Comparison of ENCODE assay signal across 27 mouse cellular contexts in the genomic region with DNA sequence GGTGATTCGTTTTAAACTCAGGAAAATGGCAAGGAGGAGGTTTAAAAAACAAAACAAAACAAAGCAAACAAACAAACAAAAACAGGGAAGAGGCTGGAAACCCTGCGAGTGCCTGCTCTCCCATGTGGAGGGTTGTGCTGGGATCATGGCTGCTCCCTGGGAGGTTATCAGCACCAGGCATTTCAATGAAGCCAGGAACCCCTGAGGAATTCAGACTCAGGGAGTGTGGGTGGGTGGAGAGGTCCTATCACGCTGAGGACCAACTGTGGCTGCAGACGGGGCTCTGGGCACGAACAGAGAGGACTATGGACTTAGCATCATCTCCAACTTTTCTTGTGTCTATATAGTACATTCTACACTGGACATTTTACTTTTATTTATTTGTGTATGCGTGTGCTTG. TPM values are rescaled to one million over a fixed set of nuclear protein-coding genes. Genes with fewer than 3 reads are reported as not detected.
DNase-seq lines count a peak whose midpoint lies in the region; TF ChIP-seq lines count a peak whose summit lies in the region.
"Had no signal": no experiment of that assay in that cellular context is flagged by ENCODE, and none has a peak within 500 bp of the region (broad histone marks: within the 10 kb centered on the region; RNA-seq: fewer than 3 reads in every experiment).

No protein-coding gene starts in this region.

- peak overlapping the region; percentile 31 for H3K4me3 ChIP-seq in lung, adult 2 months (replicated peaks; ENCODE audit: extremely low read depth, low read depth, low read length)
- H3K4me3 ChIP-seq: embryonic facial prominence, embryonic 15.5 days; erythroblast, embryonic 14.5 days; forebrain, embryonic 10.5 days; gastrocnemius, adult 2 months; heart, embryonic 10.5 days; heart, embryonic 15.5 days; hindbrain, embryonic 10.5 days had no signal

- no peak for TF ChIP-seq POLR2A in lung, adult 2 months (IDR thresholded peaks at IDR 0.05; ENCODE audit: borderline replicate concordance, extremely low read depth, low read depth, low read length)

- DNase-seq in adrenal gland, postnatal 14 days, result peak; percentile 2
- no peak for DNase-seq in adrenal gland, postnatal 36 days
- DNase-seq in lung, adult 2 months, result no peak
- no peak for DNase-seq in lung, postnatal 14 days
- DNase-seq in testis, postnatal 10 days (ENCODE audit: low spot score), result peak; percentile 31
- no peak for DNase-seq in testis, postnatal 14 days (ENCODE audit: low spot score)
- DNase-seq: cerebellum, adult 11 months; cerebellum, adult 8-10 months; cerebellum, postnatal 14 days; embryo, embryonic 11 days; gastrocnemius, adult 2 months; gastrocnemius, postnatal 25 days had no signal

- no peak for TF ChIP-seq CTCF in lung, adult 2 months (IDR thresholded peaks at IDR 0.05; ENCODE audit: insufficient read depth, low read length)

- H3K4me1 ChIP-seq in lung, adult 2 months (ENCODE audit: control insufficient read depth, insufficient read depth, low read length), result peaks cover 19% of the 10 kb centered on the region
- H3K4me1 ChIP-seq: embryonic facial prominence, embryonic 15.5 days; forebrain, embryonic 10.5 days; hindbrain, embryonic 10.5 days had no signal

- 52% methylated on average over 6 of the region's 6 CpGs for WGBS in lung, adult 2 months

RNA-seq across cellular contexts. Expression of a gene that starts 1.2 kb away (rescaled TPM):
- 1.4 and 2.1 TPM in 2 replicates for total RNA-seq in adrenal gland, postnatal 14 days (2021)
- under 1 TPM; 0.66 to 0.86 TPM for total RNA-seq in adrenal gland, postnatal 36 days (2021)
- polyA plus RNA-seq in lung, adult 2 months (2012; rRNA removed), result 43.2 and 46.8 TPM in 2 replicates
- total RNA-seq: common myeloid progenitor, adult 5-6 weeks; granulocyte monocyte progenitor cell, adult 5-6 weeks; MEL had no signal
- polyA plus RNA-seq: C2C12; erythroblast, embryonic 14.5 days had no signal

RNA-seq across cellular contexts. Expression of a gene that starts 16.8 kb away (rescaled TPM):
- total RNA-seq in adrenal gland, postnatal 14 days (2021), result 1.6 and 10.7 TPM in 2 replicates
- total RNA-seq in adrenal gland, postnatal 36 days (2021), result under 1 TPM; 0.26 to 0.30 TPM
- polyA plus RNA-seq in lung, adult 2 months (2012; rRNA removed), result 0.90 and 1.1 TPM in 2 replicates
- total RNA-seq: common myeloid progenitor, adult 5-6 weeks; gastrocnemius, adult 2 months; gastrocnemius, postnatal 25 days; granulocyte monocyte progenitor cell, adult 5-6 weeks; heart, postnatal 25 days; MEL had no signal
- polyA plus RNA-seq: brain, embryonic 14.5 days; C2C12; embryonic facial prominence, embryonic 11.5 days; embryonic facial prominence, embryonic 15.5 days; erythroblast, embryonic 14.5 days; forebrain, embryonic 10.5 days; forebrain, embryonic 14.5 days; heart, embryonic 10.5 days; heart, embryonic 15.5 days; hindbrain, embryonic 10.5 days; hindbrain, embryonic 14.5 days had no signal

RNA-seq across cellular contexts. Expression of a gene that starts 41.1 kb away (rescaled TPM):
- 112 and 114 TPM in 2 replicates for total RNA-seq in adrenal gland, postnatal 14 days (2021)
- total RNA-seq in adrenal gland, postnatal 36 days (2021), result 100 to 1,000 TPM in 1 of 2 experiments, 10 to 100 TPM in 1; 80.9 to 105 TPM
- 11.6 and 24.4 TPM in 2 replicates for polyA plus RNA-seq in lung, adult 2 months (2012; rRNA removed)

RNA-seq across cellular contexts. Expression of a gene that starts 51.5 kb away (rescaled TPM):
- 2.1 and 2.5 TPM in 2 replicates for total RNA-seq in adrenal gland, postnatal 14 days (2021)
- total RNA-seq in adrenal gland, postnatal 36 days (2021), result 1 to 10 TPM; 1.4 to 1.5 TPM
- 5.8 and 8.4 TPM in 2 replicates for polyA plus RNA-seq in lung, adult 2 months (2012; rRNA removed)
- total RNA-seq: common myeloid progenitor, adult 5-6 weeks; granulocyte monocyte progenitor cell, adult 5-6 weeks had no signal
- polyA plus RNA-seq: C2C12; erythroblast, embryonic 14.5 days had no signal

Comparison
In these comparisons a context has a peak if more than half of its experiments do, and no peak if none do; other contexts are left out.
1. DNase-seq: peak in adrenal gland, postnatal 14 days (single experiment) and testis, postnatal 10 days (single experiment); none in adrenal gland, postnatal 36 days (0 of 2), lung, adult 2 months (single experiment), lung, postnatal 14 days (single experiment) and testis, postnatal 14 days (single experiment).